Mouse (Mus musculus) myocyte (in vitro differentiated cells): ENCODE measurements around the gene Ly9. TPM values are rescaled to one million over a fixed set of nuclear protein-coding genes. Genes with fewer than 3 reads are reported as not detected.

Source experiments
- H3K27me3 ChIP-seq: one replicate; pipeline ENCODE4 v1.6.1; 2011; ENCODE audit not compliant: control insufficient read depth, insufficient read depth, insufficient read length
- H3K36me3 ChIP-seq: one replicate; pipeline ENCODE4 v1.6.1; 2011; ENCODE audit not compliant: control insufficient read depth, insufficient read depth
- H3K4me2 ChIP-seq: one replicate; pipeline ENCODE4 v1.6.1; 2011; ENCODE audit warnings: low read depth, control low read depth
- H3K4me3 ChIP-seq: one replicate; pipeline ENCODE4 v1.5.1; 2011; ENCODE audit warnings: mild to moderate bottlenecking, control low read depth, moderate library complexity
- H3K79me2 ChIP-seq: one replicate; pipeline ENCODE4 v1.6.1; 2011; ENCODE audit not compliant: control insufficient read depth, insufficient read depth
- H3ac ChIP-seq: one replicate; pipeline ENCODE4 v1.6.1; 2011; ENCODE audit not compliant: control insufficient read depth, insufficient read length
- CEBPB ChIP-seq: IDR thresholded peaks from 2 replicates; pipeline ENCODE4 v1.6.1; 2011; ENCODE audit warnings: mild to moderate bottlenecking, moderate library complexity; ENCODE audit not compliant: poor library complexity, insufficient read depth, severe bottlenecking
- E2F4 ChIP-seq: IDR thresholded peaks from one replicate; pipeline ENCODE4 v1.6.1; 2011; ENCODE audit warnings: mild to moderate bottlenecking, control low read depth, moderate library complexity; ENCODE audit not compliant: insufficient read depth
- MAX ChIP-seq: IDR thresholded peaks from one replicate; pipeline ENCODE4 v1.6.1; 2011; ENCODE audit warnings: low read depth, mild to moderate bottlenecking, control low read depth
- MYOD1 ChIP-seq, 3 experiments: IDR thresholded peaks; one replicate each; pipeline ENCODE4 v1.6.1; 2011; ENCODE audit warnings: control low read depth in 2 of 3, low read depth in 2 of 3, mild to moderate bottlenecking in 2 of 3, moderate library complexity in 1 of 3; ENCODE audit not compliant: insufficient read length in 2 of 3, control insufficient read depth in 1 of 3
- MYOG ChIP-seq, 3 experiments: IDR thresholded peaks; one replicate each; pipeline ENCODE4 v1.6.1; 2011; ENCODE audit warnings: control low read depth in 2 of 3, low read depth in 2 of 3, mild to moderate bottlenecking in 2 of 3; ENCODE audit not compliant: insufficient read length in 2 of 3, control insufficient read depth in 1 of 3, insufficient read depth in 1 of 3
- POLR2A ChIP-seq: IDR thresholded peaks from one replicate; pipeline ENCODE4 v1.6.1; 2011; ENCODE audit warnings: low read depth, mild to moderate bottlenecking, control low read depth, moderate library complexity; ENCODE audit not compliant: insufficient read length
- POLR2AphosphoS2 ChIP-seq: IDR thresholded peaks from one replicate; pipeline ENCODE4 v1.6.1; 2011; ENCODE audit warnings: low read depth, control low read depth; ENCODE audit not compliant: insufficient read length
- REST ChIP-seq: IDR thresholded peaks from one replicate; pipeline ENCODE4 v1.6.1; 2011; ENCODE audit warnings: mild to moderate bottlenecking, control low read depth, moderate library complexity; ENCODE audit not compliant: insufficient read depth, insufficient read length
- SRF ChIP-seq: IDR thresholded peaks from one replicate; pipeline ENCODE4 v1.6.1; 2011; ENCODE audit warnings: low read depth; ENCODE audit not compliant: control insufficient read depth, insufficient read length
- TCF12 ChIP-seq: IDR thresholded peaks from one replicate; pipeline ENCODE4 v1.6.1; 2011; ENCODE audit warnings: mild to moderate bottlenecking, control low read depth; ENCODE audit not compliant: poor library complexity, insufficient read depth, severe bottlenecking
- TCF3 ChIP-seq: IDR thresholded peaks from one replicate; pipeline ENCODE4 v1.6.1; 2011; ENCODE audit warnings: low read depth, control low read depth; ENCODE audit not compliant: insufficient read length
- USF1 ChIP-seq: IDR thresholded peaks from one replicate; pipeline ENCODE4 v1.6.1; 2011; ENCODE audit warnings: low read depth, mild to moderate bottlenecking, control low read depth, moderate library complexity
- polyA plus RNA-seq: library from polyadenylated mRNA; unstranded; fragments of >200 nt; fragmentation: generic; extraction: Trizol; gene quantifications from one replicate; pipeline ENCODE4 v1.2.1, GENCODE M21; 2012; ENCODE audit warnings: missing spikeins

The Ly9 gene
- polyA plus RNA-seq, 1 experiment, result not detected

GRCm38 (mm10) chr1:171631447-171631846 lies 24.2 kb upstream of the Ly9 start:
- H3K4me3 ChIP-seq, result no peak overlapping the region
- no peaks in the 10 kb centered on the region for H3K36me3 ChIP-seq
- H3K27me3 ChIP-seq, result no peaks in the 10 kb centered on the region
- no peak overlapping the region for H3ac ChIP-seq
- no peaks in the 10 kb centered on the region for H3K79me2 ChIP-seq
- TF ChIP-seq CEBPB (no peak), POLR2A (no peak), TCF3 (no peak), E2F4 (no peak), POLR2AphosphoS2 (no peak), SRF (no peak), MAX (no peak), USF1 (no peak), TCF12 (no peak), MYOG (IDR thresholded peaks at IDR 0.05; ENCODE audit: control insufficient read depth in 1 of 3, insufficient read depth in 1 of 3, insufficient read length in 2 of 3, low read depth in 2 of 3) (no peak), MYOD1 (IDR thresholded peaks at IDR 0.05; ENCODE audit: control insufficient read depth in 1 of 3, insufficient read length in 2 of 3, low read depth in 2 of 3) (no peak), REST (no peak)
- no peak overlapping the region for H3K4me2 ChIP-seq

GRCm38 (mm10) chr1:171630912-171631311 lies 23.7 kb upstream of the Ly9 start:
- no peak overlapping the region for H3ac ChIP-seq
- TF ChIP-seq POLR2A (no peak), E2F4 (no peak), POLR2AphosphoS2 (no peak), CEBPB (no peak), SRF (no peak), MYOD1 (IDR thresholded peaks at IDR 0.05; ENCODE audit: control insufficient read depth in 1 of 3, insufficient read length in 2 of 3, low read depth in 2 of 3) (no peak), TCF3 (no peak), REST (no peak), TCF12 (no peak), USF1 (no peak), MAX (no peak)
- H3K79me2 ChIP-seq, result no peaks in the 10 kb centered on the region
- no peak overlapping the region for H3K4me2 ChIP-seq
- H3K4me3 ChIP-seq, result no peak overlapping the region
- no peaks in the 10 kb centered on the region for H3K36me3 ChIP-seq
- no peaks in the 10 kb centered on the region for H3K27me3 ChIP-seq

- Histone ChIP-seq H3ac (no peak overlapping the region), H3K27me3 (no peaks in the 10 kb centered on the region), H3K4me2 (no peak overlapping the region), H3K36me3 (no peaks in the 10 kb centered on the region), H3K79me2 (no peaks in the 10 kb centered on the region), H3K4me3 (no peak overlapping the region)
- TF ChIP-seq TCF3 (no peak), USF1 (no peak), REST (no peak), MAX (no peak), POLR2A (no peak), E2F4 (no peak), MYOG (IDR thresholded peaks at IDR 0.05; ENCODE audit: control insufficient read depth in 1 of 3, insufficient read depth in 1 of 3, insufficient read length in 2 of 3, low read depth in 2 of 3) (no peak), POLR2AphosphoS2 (no peak), CEBPB (no peak), SRF (no peak), MYOD1 (IDR thresholded peaks at IDR 0.05; ENCODE audit: control insufficient read depth in 1 of 3, insufficient read length in 2 of 3, low read depth in 2 of 3) (no peak), TCF12 (no peak)
Measured at GRCm38 (mm10) chr1:171630041-171630440, 22.8 kb upstream of the Ly9 start.

- Histone ChIP-seq H3ac (no peak overlapping the region), H3K27me3 (no peaks in the 10 kb centered on the region), H3K79me2 (no peaks in the 10 kb centered on the region), H3K4me2 (no peak overlapping the region), H3K4me3 (no peak overlapping the region), H3K36me3 (no peaks in the 10 kb centered on the region)
- TF ChIP-seq CEBPB, result no peak
- no peak for TF ChIP-seq MAX
- TF ChIP-seq REST, result no peak
- no peak for TF ChIP-seq MYOD1 (IDR thresholded peaks at IDR 0.05; ENCODE audit: control insufficient read depth in 1 of 3, insufficient read length in 2 of 3, low read depth in 2 of 3)
- TF ChIP-seq MYOG (IDR thresholded peaks at IDR 0.05; ENCODE audit: control insufficient read depth in 1 of 3, insufficient read depth in 1 of 3, insufficient read length in 2 of 3, low read depth in 2 of 3), result no peak
- TF ChIP-seq SRF, result no peak
- no peak for TF ChIP-seq E2F4
- TF ChIP-seq TCF12, result no peak
- no peak for TF ChIP-seq POLR2A
- TF ChIP-seq TCF3, result no peak
- TF ChIP-seq POLR2AphosphoS2, result no peak
- no peak for TF ChIP-seq USF1
Measured at GRCm38 (mm10) chr1:171629168-171629567, 22.0 kb upstream of the Ly9 start.

- Histone ChIP-seq H3K27me3 (no peaks in the 10 kb centered on the region), H3ac (no peak overlapping the region), H3K4me2 (no peak overlapping the region), H3K79me2 (no peaks in the 10 kb centered on the region), H3K36me3 (no peaks in the 10 kb centered on the region), H3K4me3 (no peak overlapping the region)
- TF ChIP-seq MAX, result no peak
Measured at GRCm38 (mm10) chr1:171627801-171628200, 20.6 kb upstream of the Ly9 start.
